Mouse (Mus musculus): Measurements from ENCODE around the gene Tle6.

- TF ChIP-seq CTCF (IDR thresholded peaks at IDR 0.05; ENCODE audit: extremely low read depth, insufficient read depth, insufficient read length, insufficient replicate concordance), result no peak
- TF ChIP-seq POLR2A (IDR thresholded peaks at IDR 0.05; ENCODE audit: low read depth, low read length), result no peak
Measured at GRCm38 (mm10) chr10:81623441-81623840, 22.6 kb upstream of the Tle6 start.
